Mouse (Mus musculus) left cerebral cortex, adult 2 months (tissue): ENCODE measurements around the gene Cks2. TPM values are rescaled to one million over a fixed set of nuclear protein-coding genes. Genes with fewer than 3 reads are reported as not detected.
"Not testable (repeated sequence)": the region's sequence is repeated elsewhere in the genome, so short reads cannot be mapped to it uniquely, and the experiment has no call there.

ENCODE experiments used
- DNase-seq, 2 experiments: peaks; one replicate each; pipeline ENCODE4 v3.0.0; 2021 to 2022; ENCODE audit warnings: low spot score in 2 of 2, mixed read lengths in 1 of 2; ENCODE audit errors: extremely low spot score in 1 of 2
- H3K27ac ChIP-seq: fragments of 200-600 bp; 2 replicates; pipeline ENCODE4 v1.8.1; 2022
- H3K4me3 ChIP-seq: fragments of 200-600 bp; 2 replicates; pipeline ENCODE4 v1.8.1; 2022
- CTCF ChIP-seq: fragments of 200-600 bp; IDR thresholded peaks from 2 replicates; pipeline ENCODE4 v1.8.1; 2022; ENCODE audit warnings: antibody characterized with exemption, mild to moderate bottlenecking, moderate library complexity
- intact Hi-C: fragments of 180-260 bp; cut with DNase I; formaldehyde crosslinking; loops from one replicate; pipeline ENCODE4 v1.15.1; 2025
- total RNA-seq, 2 experiments: library from RNA; stranded (reverse); gene quantifications; 2 replicates each; pipeline ENCODE4 v1.2.3; 2021

The Cks2 gene
- total RNA-seq, 2 experiments from 2014 or later = 1.4 to 1.7 TPM

DNA sequence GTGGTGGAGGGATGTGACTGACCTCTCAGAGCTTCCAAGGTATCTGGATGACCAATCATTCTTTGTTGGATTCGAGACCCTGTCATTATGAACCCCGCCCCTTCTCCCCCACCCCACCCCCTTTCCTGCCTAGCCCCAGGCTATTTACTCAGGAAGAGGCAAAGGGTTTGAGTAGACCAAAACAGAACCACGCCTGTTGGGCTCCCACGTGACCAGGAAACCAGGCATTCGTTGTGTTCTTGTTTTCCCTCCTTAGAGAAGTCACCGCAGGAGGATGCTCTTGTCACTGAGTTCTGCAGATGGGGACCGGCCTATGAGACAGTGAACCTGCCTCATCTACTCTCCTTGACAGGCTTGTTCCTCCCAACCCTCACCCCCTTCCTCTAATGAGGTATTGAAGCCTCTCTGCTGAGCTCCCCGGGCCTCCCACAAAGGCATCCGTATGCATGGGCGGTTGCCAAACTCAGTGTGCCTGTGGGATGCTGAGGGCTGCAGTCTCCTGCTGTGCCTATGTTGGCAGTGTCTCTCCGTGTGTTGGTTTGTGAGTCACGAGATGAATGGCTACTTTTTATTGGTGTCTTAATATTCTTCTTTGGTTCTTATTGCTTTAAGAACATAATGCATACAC lies 28.5 kb upstream of the Cks2 start:
- intact Hi-C loops = loop anchor here (2.0 to 10.0 kb wide), 5 partner anchors 48 to 669 kb away; partner anchors contain the start of gene Shc3
- H3K27ac ChIP-seq = no peak overlapping the region; the same call in 1 of the 2 replicates
- peak; percentile 73 to 84 for DNase-seq
- TF ChIP-seq CTCF = no peak; the same call in 1 of the 2 replicates
- no peak overlapping the region for H3K4me3 ChIP-seq

DNA sequence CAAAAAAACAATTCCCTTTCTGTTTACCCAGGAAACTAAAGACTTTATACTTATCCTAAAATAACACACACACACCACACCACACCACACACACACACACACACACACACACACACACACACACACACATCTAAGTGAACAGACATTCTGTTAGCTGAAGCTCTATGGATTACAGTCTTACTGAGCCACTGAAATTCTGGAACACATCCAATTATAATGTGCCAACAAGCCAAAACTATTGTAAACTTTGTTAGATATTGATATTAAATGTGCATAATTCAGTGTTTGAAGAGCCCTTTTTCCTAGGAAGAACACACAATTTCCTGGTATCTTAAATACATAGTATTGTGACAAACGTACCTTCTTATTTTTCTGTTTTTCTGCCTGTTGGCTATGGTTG lies 27.7 kb upstream of the Cks2 start:
- no peak for DNase-seq
- TF ChIP-seq CTCF = no peak
- Histone ChIP-seq H3K27ac (no peak overlapping the region), H3K4me3 (no peak overlapping the region)
- intact Hi-C loops = loop anchor here (2.0 to 10.0 kb wide), 5 partner anchors 49 to 670 kb away; partner anchors contain the start of gene Shc3

DNA sequence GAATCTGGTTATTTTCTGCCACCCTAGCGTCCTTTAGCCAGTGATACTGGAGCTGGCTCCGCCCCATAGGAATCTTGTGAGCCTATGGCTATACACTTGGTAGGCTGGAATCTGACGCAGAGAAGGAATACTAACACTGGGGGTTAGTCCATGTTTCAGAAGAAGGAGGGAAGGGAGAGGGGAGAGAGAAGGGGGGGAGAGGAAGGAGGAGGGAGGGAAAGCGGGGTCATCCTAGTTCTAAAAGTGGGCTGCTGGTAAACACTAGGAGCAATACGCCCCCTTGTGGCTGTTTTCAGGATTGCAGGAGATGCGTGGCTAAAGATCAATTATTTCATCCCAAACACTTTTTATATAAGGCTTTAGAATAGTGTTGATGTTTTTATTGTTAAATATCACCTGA lies 27.2 kb upstream of the Cks2 start:
- peak; percentile 57 to 77 for DNase-seq
- intact Hi-C loops = loop anchor here (2.0 to 10.0 kb wide), 5 partner anchors 49 to 671 kb away; partner anchors contain the start of gene Shc3
- H3K27ac ChIP-seq = no peak overlapping the region
- peak; percentile 91 for TF ChIP-seq CTCF
- no peak overlapping the region for H3K4me3 ChIP-seq

DNA sequence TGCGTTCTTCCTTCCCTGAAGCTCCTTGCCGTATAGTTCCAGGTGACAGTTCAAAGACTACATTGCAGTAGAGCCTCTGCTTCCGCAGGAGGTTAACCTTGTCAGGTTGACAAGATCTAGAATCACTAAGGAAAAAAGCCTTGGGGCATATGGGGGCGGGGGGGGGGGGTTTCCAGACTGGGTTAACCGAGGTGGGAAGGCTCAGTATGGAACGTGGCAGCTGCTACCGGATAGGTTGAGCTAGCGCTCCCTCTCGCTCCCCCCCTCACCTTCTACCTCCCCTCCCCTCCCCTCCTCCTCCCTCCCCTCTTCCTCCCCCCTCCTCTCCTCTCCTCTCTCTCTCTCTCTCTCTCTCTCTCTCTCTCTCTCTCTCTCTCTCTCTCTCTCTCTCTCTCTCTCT lies 26.4 kb upstream of the Cks2 start:
- Histone ChIP-seq H3K27ac (no peak overlapping the region), H3K4me3 (no peak overlapping the region)
- no peak for TF ChIP-seq CTCF
- intact Hi-C loops = loop anchor here (5.0 to 10.0 kb wide), 4 partner anchors 131 to 671 kb away; no protein-coding TSS in a partner anchor
- DNase-seq = no peak

DNA sequence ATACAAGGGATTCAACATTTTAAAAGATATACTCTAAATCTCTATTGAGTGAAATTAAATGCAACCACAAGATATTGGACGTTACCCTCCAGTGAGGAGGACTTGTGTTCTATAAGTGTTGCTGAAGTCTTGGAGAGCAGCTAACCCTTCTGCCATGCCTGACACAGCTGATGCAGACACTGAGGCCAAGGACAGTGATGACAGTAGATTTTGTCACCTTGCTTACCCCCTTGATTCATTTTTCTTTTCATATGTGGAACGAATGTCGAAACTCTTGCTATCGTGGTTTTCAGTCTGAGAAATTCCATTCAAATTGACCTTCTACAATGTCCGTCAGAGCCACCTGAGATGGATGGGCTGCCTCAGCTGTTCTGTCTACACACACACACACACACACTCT lies 22.4 kb upstream of the Cks2 start:
- intact Hi-C loops = no loop called here
- TF ChIP-seq CTCF = no peak

DNA sequence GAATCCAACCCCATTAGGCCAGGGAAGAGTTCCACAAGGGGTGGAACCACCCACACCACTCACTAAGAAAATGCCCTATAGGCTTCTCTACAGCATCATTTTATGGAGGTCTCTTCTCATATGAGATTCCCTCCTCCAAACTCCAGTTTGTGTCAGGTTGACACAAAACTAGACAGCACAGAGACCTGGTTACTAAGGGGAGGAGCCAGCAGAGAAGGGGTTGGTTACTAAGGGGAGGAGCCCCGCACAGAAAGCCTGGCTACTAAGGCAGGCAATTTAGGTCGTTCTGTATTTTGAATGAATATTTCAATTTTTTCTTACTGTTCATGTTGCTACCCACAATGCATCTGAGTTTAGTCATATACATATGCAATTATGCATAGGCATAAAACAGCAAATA lies 21.4 kb upstream of the Cks2 start:
- Histone ChIP-seq H3K27ac (no peak overlapping the region), H3K4me3 (no peak overlapping the region)
- TF ChIP-seq CTCF = no peak
- intact Hi-C loops = no loop called here
- DNase-seq = no peak

More for the DNA sequence above, 22.4 kb upstream of the Cks2 start:
- Histone ChIP-seq H3K27ac (no peak overlapping the region), H3K4me3 (no peak overlapping the region)
- DNase-seq = no peak

DNA sequence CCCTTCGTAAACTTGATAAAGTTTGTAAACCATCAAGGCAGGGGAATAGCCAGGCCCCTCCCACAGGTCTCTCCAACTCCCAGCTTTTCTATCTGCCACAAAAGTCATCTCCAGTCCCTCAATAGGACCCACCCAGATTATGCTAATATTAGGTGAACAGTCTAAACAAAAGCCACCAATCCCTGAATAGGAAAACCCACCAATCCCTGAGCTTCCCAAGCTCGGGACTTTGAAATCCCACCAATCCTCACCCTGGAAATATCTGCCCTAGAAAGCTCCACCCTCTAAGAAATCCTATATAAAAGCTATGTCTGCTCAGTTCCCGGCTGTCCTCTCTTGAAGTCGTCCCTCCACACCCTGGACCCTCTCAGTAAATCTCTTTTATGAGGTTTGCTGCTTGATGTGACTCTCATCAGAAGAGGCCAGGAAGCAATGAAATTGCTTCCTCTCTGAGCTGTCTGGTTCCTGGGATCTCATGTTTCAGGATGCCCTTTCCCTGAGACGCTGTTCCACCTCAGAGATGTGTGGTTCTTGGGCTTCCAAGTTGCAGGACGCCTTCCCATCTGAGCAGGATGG lies 16.7 kb upstream of the Cks2 start:
- DNase-seq = no peak
- Histone ChIP-seq H3K4me3 (no peak overlapping the region), H3K27ac (no peak overlapping the region)
- TF ChIP-seq CTCF = no peak
- intact Hi-C loops = no loop called here

DNA sequence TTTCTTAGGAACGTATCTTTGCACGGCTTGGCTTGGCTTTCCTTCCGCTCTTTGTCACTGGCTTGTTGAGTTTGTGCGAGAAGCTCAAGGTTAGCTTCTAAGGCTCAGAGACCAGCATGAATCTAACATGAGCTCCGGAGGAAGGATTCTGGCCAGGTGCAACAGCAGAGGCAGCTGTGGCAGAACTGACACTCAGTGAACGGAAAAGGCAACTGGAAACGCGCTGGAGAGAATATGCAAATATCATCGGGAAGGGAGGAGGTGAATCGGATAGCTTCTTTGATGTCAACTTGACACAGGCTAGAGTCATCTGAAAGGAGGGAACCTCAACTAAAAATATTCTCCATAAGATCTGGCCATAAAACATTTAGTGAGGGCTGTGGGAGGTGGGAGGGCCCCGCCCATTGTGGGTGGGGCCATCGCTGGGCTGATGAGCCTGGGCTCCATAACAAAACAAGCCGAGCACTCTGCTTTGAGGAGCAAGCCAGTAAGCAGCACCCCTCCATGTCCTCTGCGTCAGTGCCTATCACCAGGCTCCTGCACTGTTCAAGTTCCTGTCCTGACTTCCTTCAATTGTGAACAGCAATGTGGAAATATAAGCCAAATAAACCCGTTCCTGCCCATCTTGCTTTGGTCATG lies 13.6 kb upstream of the Cks2 start:
- no peak overlapping the region for H3K27ac ChIP-seq
- intact Hi-C loops = no loop called here
- H3K4me3 ChIP-seq = no peak overlapping the region
- no peak for DNase-seq
- TF ChIP-seq CTCF = no peak

DNA sequence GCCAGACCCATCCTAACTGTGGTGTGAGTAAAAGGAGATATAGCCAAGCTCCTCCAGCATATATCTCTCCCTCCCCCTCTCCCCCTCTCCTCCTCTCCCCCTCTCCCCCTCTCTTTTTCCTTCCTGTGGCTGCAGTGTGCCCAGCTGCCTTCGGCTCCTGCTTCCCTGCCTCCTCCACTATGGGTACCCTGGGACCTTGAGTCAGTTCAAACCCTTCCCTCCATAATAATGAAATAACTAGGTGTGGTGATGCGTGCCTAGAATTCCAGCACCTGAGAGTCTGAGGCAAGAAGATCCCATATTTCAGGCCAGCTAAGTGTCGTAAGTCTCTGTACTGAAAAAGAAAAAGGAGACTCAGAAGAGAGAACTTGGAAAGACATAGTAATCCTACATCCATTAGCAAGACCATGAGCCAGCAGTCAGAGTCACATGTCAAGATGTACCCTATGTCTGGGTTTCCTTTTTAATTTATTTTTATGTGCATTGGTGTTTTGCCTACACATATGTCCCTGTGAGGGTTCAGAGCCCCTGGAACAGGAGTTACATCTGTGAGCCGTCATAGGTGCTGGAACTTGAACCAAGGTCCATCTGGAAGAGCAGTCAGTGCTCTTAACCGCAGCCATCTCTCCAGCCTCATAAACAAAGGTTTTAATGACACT lies 12.3 kb upstream of the Cks2 start:
- no peak for TF ChIP-seq CTCF
- no peak overlapping the region for H3K4me3 ChIP-seq
- intact Hi-C loops = loop anchor here (1.0 kb wide), 1 partner anchor 8 kb away; no protein-coding TSS in a partner anchor
- no peak for DNase-seq
- H3K27ac ChIP-seq = no peak overlapping the region

DNA sequence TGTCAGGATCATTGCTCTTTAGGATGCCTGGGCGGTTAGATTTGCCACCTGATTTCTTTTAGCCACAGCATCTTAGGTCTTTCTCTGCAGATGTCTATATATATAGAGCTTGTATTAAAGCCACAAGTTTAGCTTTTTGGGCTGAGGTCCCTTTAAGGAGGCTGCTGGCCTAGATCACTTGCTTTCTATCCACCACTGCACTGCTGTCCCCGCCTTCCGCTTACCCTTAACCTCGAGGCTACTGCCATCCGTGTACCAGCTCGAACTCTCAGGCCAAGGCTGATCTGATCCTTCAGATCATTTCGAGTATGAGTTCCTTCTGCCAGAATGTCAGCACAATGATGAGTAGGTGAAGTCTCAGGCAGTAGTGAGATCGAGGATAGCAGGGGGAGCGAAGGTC lies 9.6 kb upstream of the Cks2 start:
- DNase-seq, H3K27ac ChIP-seq, H3K4me3 ChIP-seq, intact Hi-C loops: not testable (repeated sequence)

DNA sequence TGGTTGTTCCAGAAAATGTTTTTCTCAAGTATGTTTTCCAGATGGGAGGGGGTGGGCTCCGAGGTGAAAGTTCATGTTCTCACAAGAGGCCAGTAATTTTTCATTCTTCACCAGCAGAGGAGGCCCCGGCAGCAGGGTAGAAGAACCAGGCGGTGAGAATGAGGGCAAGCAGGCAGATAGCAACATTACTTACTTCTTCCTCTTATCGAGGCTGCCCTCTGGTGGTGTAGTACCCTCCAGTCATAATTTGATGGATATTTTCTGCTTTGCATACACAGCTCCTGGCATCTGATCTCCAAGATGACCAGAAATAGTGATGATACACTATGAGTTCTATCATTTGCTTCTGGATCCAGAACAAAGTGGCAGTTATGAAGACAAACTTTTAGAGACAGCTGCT lies 6.1 kb upstream of the Cks2 start:
- DNase-seq = no peak
- intact Hi-C loops = no loop called here
- H3K27ac ChIP-seq = no peak overlapping the region
- no peak overlapping the region for H3K4me3 ChIP-seq
- no peak; the same call in 1 of the 2 replicates for TF ChIP-seq CTCF

DNA sequence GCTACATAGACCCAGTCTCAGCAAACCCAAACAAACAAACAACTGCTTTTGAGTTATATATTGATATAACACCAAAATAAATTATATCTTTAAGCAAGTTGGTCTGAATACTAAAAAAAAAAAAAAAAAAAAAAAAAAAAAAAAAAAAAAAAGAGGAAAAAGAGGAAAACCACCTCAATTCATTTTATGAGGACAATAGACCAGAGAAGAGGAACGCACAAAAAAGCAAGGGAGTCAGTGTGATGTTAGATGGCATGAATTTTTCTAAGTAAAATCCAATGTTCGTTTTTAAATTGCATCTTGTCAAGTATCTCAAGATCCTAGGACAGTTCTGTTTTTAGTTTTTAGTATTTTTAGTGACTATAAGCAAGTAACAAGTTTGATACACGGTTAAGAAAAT lies 3.6 kb upstream of the Cks2 start:
- no peak for DNase-seq
- TF ChIP-seq CTCF = no peak
- Histone ChIP-seq H3K4me3 (no peak overlapping the region), H3K27ac (no peak overlapping the region)
- intact Hi-C loops = loop anchor here (10.0 kb wide), 1 partner anchor 537 kb away; the partner anchor contains the start of gene Spin1
